Mouse (Mus musculus) inflammation-experienced regulatory T-cells, adult 16 weeks (primary cell): ENCODE measurements around the gene Olfr432. TPM values are rescaled to one million over a fixed set of nuclear protein-coding genes. Genes with fewer than 3 reads are reported as not detected.

ENCODE experiments used
- polyA plus RNA-seq: library from polyadenylated mRNA; unstranded; fragments of 100-300 nt; shearing (Covaris generic); gene quantifications from one replicate; pipeline ENCODE4 v1.2.1, GENCODE M21; 2017

Gene Olfr432
- polyA plus RNA-seq: not detected

DNA sequence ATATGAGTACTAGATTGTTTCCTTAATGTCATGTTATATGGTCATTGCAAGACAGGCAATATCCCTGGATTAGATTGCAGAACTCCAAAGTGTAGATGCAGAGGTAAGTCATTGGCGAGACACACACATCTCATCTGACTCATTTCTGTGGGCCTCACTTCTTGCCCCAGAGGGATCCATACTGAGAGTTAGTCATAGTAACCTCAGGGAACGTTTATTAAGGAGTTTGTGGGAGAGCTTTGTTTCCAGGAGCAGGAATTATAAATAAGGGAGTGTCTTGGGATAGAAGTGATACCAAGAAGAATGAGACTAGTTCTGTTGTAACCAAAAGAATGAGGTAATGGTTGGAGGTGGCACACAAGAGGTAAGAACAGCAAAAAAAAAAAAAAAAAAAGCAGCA, at the start of gene Olfr432:
Gene Olfr432 (plus strand): TSS at position 313 of the 400 bp plus-strand sequence.

DNA sequence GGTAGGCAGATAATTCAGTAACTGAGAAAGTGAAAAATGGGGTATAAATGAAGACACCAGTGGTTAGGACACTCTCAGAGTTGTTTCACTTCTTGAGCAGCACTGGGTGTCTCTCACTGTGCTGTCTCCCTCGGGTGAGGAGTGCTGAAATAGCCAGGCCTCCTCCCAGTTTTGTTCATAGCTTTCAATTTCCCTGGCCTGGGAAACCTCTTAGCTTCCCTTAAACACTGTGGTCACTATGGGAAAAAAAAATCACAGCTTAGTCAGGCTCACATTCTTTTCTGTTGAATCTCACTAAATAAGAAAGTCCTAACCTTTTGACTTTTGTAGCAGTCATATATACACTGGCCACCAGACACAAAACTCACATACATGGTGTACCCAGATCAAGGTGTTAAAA, 17.3 kb upstream of the Olfr432 start, which contains the start of gene Ifi205:
Gene Ifi205 (minus strand): TSS at position 113 of the 400 bp plus-strand sequence.

DNA sequence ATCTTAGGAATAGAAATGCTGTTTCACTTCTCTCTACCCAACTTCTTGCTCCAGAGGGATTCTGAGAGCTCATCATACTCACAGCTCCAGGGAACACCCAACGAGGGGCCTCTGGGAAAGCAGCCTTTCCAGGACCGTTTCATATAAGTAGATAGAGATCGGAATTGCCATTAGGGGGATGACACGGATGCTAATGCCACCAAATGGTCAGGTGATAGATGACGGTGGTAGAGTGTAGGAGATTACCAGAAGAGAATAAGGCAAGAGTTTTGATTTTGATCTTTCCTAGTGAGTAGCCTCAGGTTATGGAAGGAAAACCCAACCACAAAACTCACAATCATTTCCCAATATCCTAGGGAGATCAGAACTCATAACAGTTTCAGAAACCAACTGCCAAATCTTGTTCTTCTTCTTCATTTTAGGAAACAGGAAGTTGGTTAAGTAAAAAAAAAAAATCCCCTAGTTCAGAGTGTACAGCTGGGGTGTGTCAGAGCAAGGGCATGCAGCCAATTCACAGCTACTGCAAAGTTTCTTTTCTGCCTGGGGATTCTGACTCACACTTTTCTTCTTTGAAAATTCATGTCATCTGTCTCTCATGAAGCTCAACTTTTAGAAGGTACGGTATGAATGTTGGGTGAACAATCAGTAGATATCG, 8.4 kb upstream of the Olfr432 start, which contains the start of gene Olfr433:
Gene Olfr433 (plus strand): TSS at position 183 of the 655 bp plus-strand sequence.

DNA sequence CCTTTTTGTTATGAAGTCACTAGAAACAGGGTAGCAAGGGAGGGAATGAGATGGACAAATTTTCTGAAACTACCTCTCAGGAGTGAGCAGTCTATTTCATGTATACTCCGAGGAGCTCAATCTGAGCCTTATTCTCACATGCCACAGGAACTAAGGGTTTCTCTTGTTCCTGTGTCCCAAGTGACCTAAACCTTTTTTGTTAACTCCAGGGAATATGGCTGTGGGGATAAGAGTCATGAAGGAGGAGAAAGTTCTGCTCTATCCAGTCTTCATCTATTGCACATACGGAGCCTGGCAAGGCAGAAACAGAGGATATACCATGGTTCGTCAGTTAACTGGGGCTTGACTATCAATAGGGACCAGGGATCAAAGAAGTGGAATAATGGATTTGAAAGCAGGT, 17.3 kb downstream of the Olfr432 start, which contains the start of gene Olfr430:
Gene Olfr430 (plus strand): TSS at position 301 of the 400 bp plus-strand sequence.

DNA sequence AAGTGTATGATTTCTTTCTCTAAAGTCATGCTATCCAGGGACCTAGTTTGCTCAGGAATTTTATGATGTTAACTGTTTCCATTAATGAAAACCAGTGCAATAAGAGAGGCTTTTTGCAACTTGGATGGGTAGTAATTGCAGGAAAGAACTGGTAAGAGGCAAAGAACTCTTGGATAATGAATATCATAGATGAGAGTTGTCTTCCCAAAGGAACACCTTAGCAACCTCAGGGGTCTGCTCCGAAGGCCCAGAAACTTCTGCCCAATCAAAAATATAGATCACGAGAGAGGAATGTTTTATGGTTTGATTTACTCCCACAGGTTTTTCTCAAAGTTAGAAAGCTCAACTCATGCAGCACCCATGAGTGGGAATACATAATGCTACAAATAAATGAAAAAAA, 35.0 kb downstream of the Olfr432 start, which contains the start of gene Olfr429:
Gene Olfr429 (plus strand): TSS at position 301 of the 400 bp plus-strand sequence.

DNA sequence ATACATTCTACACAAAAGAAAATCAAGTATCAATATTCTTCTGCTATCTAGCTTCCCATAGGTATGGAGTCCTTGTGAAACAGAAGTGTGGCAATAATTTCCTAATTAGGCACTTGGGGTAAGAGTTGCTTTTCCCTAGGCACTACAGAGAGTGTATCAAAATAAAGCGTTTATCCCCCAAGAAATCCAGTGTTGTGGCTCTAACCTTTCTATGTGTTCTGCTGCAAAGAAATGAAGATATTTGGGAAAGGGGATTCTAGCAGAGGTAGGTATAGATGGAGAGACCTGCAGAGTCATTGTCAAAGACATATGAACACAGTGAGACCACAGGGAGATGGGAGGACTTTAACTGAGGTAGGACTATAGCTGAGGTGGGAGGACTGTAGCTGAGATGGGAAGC, 47.6 kb downstream of the Olfr432 start, which contains the start of gene Olfr427:
Gene Olfr427 (plus strand): TSS at position 301 of the 400 bp plus-strand sequence.

Other genes with a start within 250 kb of the Olfr432 start
- 2.0 TPM for gene Ifi211, start 136.2 kb upstream of the Olfr432 start, polyA plus RNA-seq
- gene Mndal, start 106.7 kb upstream of the Olfr432 start, polyA plus RNA-seq: 530 TPM
- gene Ifi203, start 106.5 kb upstream of the Olfr432 start, polyA plus RNA-seq: 391 TPM
- not detected for gene Ifi202b, start 66.5 kb upstream of the Olfr432 start, polyA plus RNA-seq
- not detected for gene Ifi205, start 17.4 kb upstream of the Olfr432 start, polyA plus RNA-seq
- gene Olfr433, start 8.5 kb upstream of the Olfr432 start, polyA plus RNA-seq: not detected
- not detected for gene Olfr430, start 17.4 kb downstream of the Olfr432 start, polyA plus RNA-seq
- gene Olfr429, start 35.1 kb downstream of the Olfr432 start, polyA plus RNA-seq: not detected
- not detected for gene Olfr427, start 47.7 kb downstream of the Olfr432 start, polyA plus RNA-seq
- gene Olfr231, start 72.0 kb downstream of the Olfr432 start, polyA plus RNA-seq: not detected
- not detected for gene Olfr424, start 82.3 kb downstream of the Olfr432 start, polyA plus RNA-seq
- gene Olfr420, start 106.4 kb downstream of the Olfr432 start, polyA plus RNA-seq: not detected
- 0.11 TPM for gene Spta1, start 123.6 kb downstream of the Olfr432 start, polyA plus RNA-seq
- gene Olfr419, start 202.9 kb downstream of the Olfr432 start, polyA plus RNA-seq: not detected